In the genomic region with DNA sequence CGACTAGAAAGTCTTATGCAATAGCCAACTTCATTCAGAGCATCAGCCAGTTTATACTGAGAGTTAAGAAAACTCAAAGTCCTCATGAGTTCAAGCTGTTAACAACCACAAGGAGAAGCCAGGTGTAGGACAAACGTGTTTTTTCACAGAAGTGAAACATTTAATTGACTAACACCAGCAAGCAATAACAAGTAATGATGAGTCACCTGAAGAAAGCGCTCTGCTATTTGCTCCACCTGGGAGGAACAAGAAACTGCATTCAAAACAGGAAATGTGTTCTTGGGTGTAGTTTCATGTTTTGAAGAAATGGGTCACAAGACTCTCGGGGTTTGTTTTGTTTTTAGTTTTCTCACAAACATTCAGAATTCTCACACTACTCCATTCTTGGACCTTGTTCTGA, we compare ENCODE assay signal across 32 mouse cellular contexts. TPM values are rescaled to one million over a fixed set of nuclear protein-coding genes. Genes with fewer than 3 reads are reported as not detected.
DNase-seq lines count a peak whose midpoint lies in the region; ATAC-seq lines count a peak whose summit lies in the region.
"Had no signal": no experiment of that assay in that cellular context is flagged by ENCODE, and none has a peak within 500 bp of the region (broad histone marks: within the 10 kb centered on the region; RNA-seq: fewer than 3 reads in every experiment).

No protein-coding gene starts in this region.

- no peak overlapping the region for H3K9ac ChIP-seq in stomach, embryonic 16.5 days (ENCODE audit: low read length)
- H3K9ac ChIP-seq in midbrain, embryonic 16.5 days (ENCODE audit: low read depth, low read length) = no peak overlapping the region
- no peak overlapping the region for H3K9ac ChIP-seq in hindbrain, embryonic 14.5 days
- H3K9ac ChIP-seq: forebrain, embryonic 12.5 days; heart, embryonic 15.5 days; kidney, embryonic 15.5 days; liver, embryonic 12.5 days; liver, postnatal 0 days; midbrain, embryonic 12.5 days; neural tube, embryonic 15.5 days had no signal

- H3K4me3 ChIP-seq in stomach, embryonic 16.5 days (replicated peaks; ENCODE audit: low read length) = no peak overlapping the region
- no peak overlapping the region for H3K4me3 ChIP-seq in embryonic facial prominence, embryonic 10.5 days
- no peak overlapping the region for H3K4me3 ChIP-seq in midbrain, embryonic 16.5 days (ENCODE audit: low read depth, low read length)
- no peak overlapping the region for H3K4me3 ChIP-seq in hindbrain, embryonic 14.5 days (replicated peaks; ENCODE audit: low read length)
- H3K4me3 ChIP-seq: erythroblast, embryonic 14.5 days; forebrain, embryonic 12.5 days; heart, embryonic 10.5 days; heart, embryonic 15.5 days; kidney, embryonic 15.5 days; layer of hippocampus, adult 2 months; liver, embryonic 12.5 days; megakaryocyte, embryonic 14.5 days; midbrain, embryonic 12.5 days; neural tube, embryonic 15.5 days had no signal

- H3K4me2 ChIP-seq in stomach, embryonic 16.5 days (ENCODE audit: low read depth, low read length) = no peak overlapping the region
- H3K4me2 ChIP-seq in midbrain, embryonic 16.5 days (ENCODE audit: low read length) = no peak overlapping the region
- H3K4me2 ChIP-seq in hindbrain, embryonic 14.5 days (replicated peaks) = no peak overlapping the region
- H3K4me2 ChIP-seq: forebrain, embryonic 12.5 days; heart, embryonic 15.5 days; kidney, embryonic 15.5 days; liver, embryonic 12.5 days; midbrain, embryonic 12.5 days; neural tube, embryonic 15.5 days had no signal

- WGBS in stomach, embryonic 16.5 days = 73% methylated on average over 4 of the region's 4 CpGs
- WGBS in embryonic facial prominence, embryonic 10.5 days = 90% methylated on average over 4 of the region's 4 CpGs
- 86% methylated on average over 4 of the region's 4 CpGs for WGBS in midbrain, embryonic 16.5 days
- WGBS in hindbrain, embryonic 14.5 days = 93% methylated on average over 4 of the region's 4 CpGs

- H3K27ac ChIP-seq in stomach, embryonic 16.5 days (ENCODE audit: low read length) = 0 out of 2 replicates have a peak overlapping the region, but pooled peaks have one; percentile 15
- no peak overlapping the region for H3K27ac ChIP-seq in embryonic facial prominence, embryonic 10.5 days (replicated peaks)
- no peak overlapping the region for H3K27ac ChIP-seq in midbrain, embryonic 16.5 days (ENCODE audit: low read length)
- no peak overlapping the region for H3K27ac ChIP-seq in hindbrain, embryonic 14.5 days
- H3K27ac ChIP-seq: forebrain, embryonic 12.5 days; heart, embryonic 10.5 days; heart, embryonic 15.5 days; hindbrain, postnatal 0 days; kidney, embryonic 15.5 days; layer of hippocampus, adult 2 months; liver, embryonic 12.5 days; midbrain, embryonic 12.5 days; neural tube, embryonic 15.5 days had no signal

- no peaks in the 10 kb centered on the region for H3K9me3 ChIP-seq in stomach, embryonic 16.5 days (replicated peaks; ENCODE audit: control insufficient read depth, low read length)
- no peaks in the 10 kb centered on the region for H3K9me3 ChIP-seq in embryonic facial prominence, embryonic 10.5 days
- H3K9me3 ChIP-seq in midbrain, embryonic 16.5 days (replicated peaks; ENCODE audit: control insufficient read depth, low read length, poor library complexity, severe bottlenecking) = 0 out of 2 replicates have a peak, but pooled peaks cover 3% of the 10 kb centered on the region
- no peaks in the 10 kb centered on the region for H3K9me3 ChIP-seq in hindbrain, embryonic 14.5 days (ENCODE audit: control insufficient read depth, low read length)
- H3K9me3 ChIP-seq: forebrain, embryonic 12.5 days; heart, embryonic 10.5 days; heart, embryonic 15.5 days; kidney, embryonic 15.5 days; liver, embryonic 12.5 days; neural tube, embryonic 15.5 days had no signal

- H3K27me3 ChIP-seq in stomach, embryonic 16.5 days (ENCODE audit: control insufficient read depth, insufficient read depth, low read length) = no peaks in the 10 kb centered on the region
- H3K27me3 ChIP-seq in embryonic facial prominence, embryonic 10.5 days (replicated peaks; ENCODE audit: low read depth, poor library complexity, severe bottlenecking) = no peaks in the 10 kb centered on the region
- H3K27me3 ChIP-seq in midbrain, embryonic 16.5 days (ENCODE audit: control insufficient read depth, insufficient read depth, low read depth, low read length) = no peaks in the 10 kb centered on the region
- H3K27me3 ChIP-seq in hindbrain, embryonic 14.5 days (ENCODE audit: control insufficient read depth, insufficient read depth, low read length) = no peaks in the 10 kb centered on the region
- H3K27me3 ChIP-seq: forebrain, embryonic 12.5 days; heart, embryonic 15.5 days; kidney, embryonic 15.5 days; midbrain, embryonic 12.5 days; neural tube, embryonic 15.5 days had no signal

- DNase-seq in CD4-positive helper T cell, adult 2 months (ENCODE audit: low read depth, low spot score) = peak; percentile 81
- DNase-seq in induced T-regulatory cell, adult 2 months (ENCODE audit: low read depth) = peak; percentile 89
- no peak for DNase-seq in embryonic facial prominence, embryonic 10.5 days (ENCODE audit: low spot score)
- no peak for DNase-seq in hindbrain, embryonic 14.5 days (ENCODE audit: low spot score)
- DNase-seq: adrenal gland, postnatal 10 days; cerebellum, adult 11 months; cerebellum, postnatal 10 days; gastrocnemius, postnatal 14 days; heart, adult 11 months; kidney, adult 18-20 months; kidney, postnatal 36 days; layer of hippocampus, postnatal 36 days; left cerebral cortex, postnatal 4 days; liver, postnatal 0 days; lung, postnatal 36 days; right cerebral cortex, postnatal 25 days; spleen, adult 18-20 months; thymus, postnatal 14 days had no signal

- no peaks in the 10 kb centered on the region for H3K36me3 ChIP-seq in stomach, embryonic 16.5 days (ENCODE audit: control insufficient read depth, insufficient read depth, low read length)
- no peaks in the 10 kb centered on the region for H3K36me3 ChIP-seq in embryonic facial prominence, embryonic 10.5 days (replicated peaks)
- H3K36me3 ChIP-seq in midbrain, embryonic 16.5 days (ENCODE audit: control insufficient read depth, insufficient read depth, low read length) = no peaks in the 10 kb centered on the region
- H3K36me3 ChIP-seq in hindbrain, embryonic 14.5 days (replicated peaks; ENCODE audit: control insufficient read depth, insufficient read depth) = no peaks in the 10 kb centered on the region
- H3K36me3 ChIP-seq: forebrain, embryonic 12.5 days; heart, embryonic 10.5 days; heart, embryonic 15.5 days; kidney, embryonic 15.5 days; liver, embryonic 12.5 days; midbrain, embryonic 12.5 days; neural tube, embryonic 15.5 days had no signal

- ATAC-seq in CD4-positive, CD25-positive, alpha-beta regulatory T cell, adult 4 months = peak; percentile 75
- ATAC-seq in stomach, embryonic 16.5 days (ENCODE audit: insufficient read depth, low FRiP score) = no peak
- no peak for ATAC-seq in midbrain, embryonic 16.5 days
- no peak for ATAC-seq in hindbrain, embryonic 14.5 days (ENCODE audit: low FRiP score)
- ATAC-seq: hindbrain, postnatal 0 days; liver, embryonic 12.5 days; liver, postnatal 0 days had no signal

- H3K4me1 ChIP-seq in stomach, embryonic 16.5 days (ENCODE audit: control insufficient read depth, insufficient read depth, low read length) = peaks cover 6% of the 10 kb centered on the region; the same call in 1 of the 2 replicates
- H3K4me1 ChIP-seq in embryonic facial prominence, embryonic 10.5 days = peaks cover 15% of the 10 kb centered on the region
- peaks cover 10% of the 10 kb centered on the region for H3K4me1 ChIP-seq in midbrain, embryonic 16.5 days (ENCODE audit: control insufficient read depth, insufficient read depth, low read length)
- H3K4me1 ChIP-seq in hindbrain, embryonic 14.5 days (replicated peaks; ENCODE audit: control insufficient read depth, insufficient read depth, low read length) = peaks cover 11% of the 10 kb centered on the region

RNA-seq across cellular contexts. Expression of gene A830005F24Rik, which starts 2.5 kb away (rescaled TPM):
- polyA plus RNA-seq in CD4-positive, CD25-positive, alpha-beta regulatory T cell, adult 4 months (2017; shearing (Covaris generic)) = 1 to 10 TPM; 3.5 to 4.5 TPM
- 0.40 and 0.76 TPM in 2 replicates for polyA plus RNA-seq in stomach, embryonic 16.5 days (2015; fragmentation: Nextera tagmentation; extraction: Ambion mirVana)
- polyA plus RNA-seq in embryonic facial prominence, embryonic 10.5 days (2016; fragmentation: Nextera tagmentation; extraction: Ambion mirVana) = 2.7 TPM in 2 replicates
- 3.4 and 4.9 TPM in 2 replicates for polyA plus RNA-seq in midbrain, embryonic 16.5 days (2015; fragmentation: Nextera tagmentation; extraction: Ambion mirVana)
- polyA plus RNA-seq in hindbrain, embryonic 14.5 days (2014; fragmentation: Nextera tagmentation; extraction: Ambion mirVana) = 2.9 and 3.4 TPM in 2 replicates
- polyA plus RNA-seq: erythroblast, embryonic 14.5 days had no signal

RNA-seq across cellular contexts. Expression of gene Zfp169, which starts 2.6 kb away (rescaled TPM):
- 10 to 100 TPM; 14.7 to 18.3 TPM for polyA plus RNA-seq in CD4-positive, CD25-positive, alpha-beta regulatory T cell, adult 4 months (2017; shearing (Covaris generic))
- 3.1 and 4.5 TPM in 2 replicates for polyA plus RNA-seq in stomach, embryonic 16.5 days (2015; fragmentation: Nextera tagmentation; extraction: Ambion mirVana)
- polyA plus RNA-seq in embryonic facial prominence, embryonic 10.5 days (2016; fragmentation: Nextera tagmentation; extraction: Ambion mirVana) = 4.6 and 4.9 TPM in 2 replicates
- 5.8 and 7.5 TPM in 2 replicates for polyA plus RNA-seq in midbrain, embryonic 16.5 days (2015; fragmentation: Nextera tagmentation; extraction: Ambion mirVana)
- 6.8 and 9.4 TPM in 2 replicates for polyA plus RNA-seq in hindbrain, embryonic 14.5 days (2014; fragmentation: Nextera tagmentation; extraction: Ambion mirVana)

Comparison
In these comparisons a context has a peak if more than half of its experiments do, and no peak if none do; other contexts are left out.
1. DNase-seq: peak in CD4-positive helper T cell, adult 2 months (single experiment) and induced T-regulatory cell, adult 2 months (single experiment); none in embryonic facial prominence, embryonic 10.5 days (single experiment) and hindbrain, embryonic 14.5 days (single experiment).